Mouse (Mus musculus) v-Abl transformed pro-B cells (cell line): ENCODE data around the gene Slf1.

Experiments used
- in situ Hi-C, 2 experiments: fragments of 400-800 bp; cut with MboI; formaldehyde crosslinking; loops; one replicate each; pipeline ENCODE4 v1.15.1; 2025; ENCODE audit not compliant: unreplicated experiment in 2 of 2

Slf1 gene

DNA sequence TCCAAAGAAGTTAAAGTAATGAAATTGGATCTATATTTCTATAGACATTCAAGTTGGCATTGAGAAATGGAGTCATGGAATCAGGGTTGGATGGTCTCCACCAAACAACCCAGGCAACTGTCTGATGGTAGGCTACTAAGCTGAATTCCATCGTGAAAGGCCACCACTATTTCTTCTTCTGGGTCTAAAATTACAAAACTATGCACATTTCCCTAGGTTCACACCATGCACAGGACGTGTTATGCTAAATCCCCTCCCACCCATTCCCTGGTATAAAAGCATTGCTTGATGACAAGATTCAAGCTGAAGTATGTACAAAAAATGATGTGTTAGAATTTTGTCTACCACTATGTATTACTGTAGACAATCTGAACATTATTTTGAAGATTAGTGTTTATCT is 116.4 kb downstream of the Slf1 start:
- in situ Hi-C loops = no loop called here

DNA sequence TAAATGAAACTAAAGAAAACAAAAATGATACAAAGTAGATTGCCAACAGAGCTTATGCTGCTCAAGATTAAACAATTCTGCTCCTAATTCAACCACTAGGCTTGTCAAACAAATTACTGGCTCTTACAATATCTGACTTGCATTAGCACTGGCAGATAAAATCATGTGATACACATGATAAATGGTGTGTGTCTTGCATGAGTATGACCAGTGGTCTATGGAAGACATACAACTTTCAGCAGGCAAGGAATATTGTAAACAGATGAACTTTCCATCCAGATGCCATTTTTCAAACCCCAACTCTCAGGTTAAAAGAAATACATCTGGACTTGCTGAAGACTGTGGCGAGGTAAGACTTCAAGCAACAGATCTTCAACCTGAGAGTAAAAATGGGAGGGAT is 131.6 kb downstream of the Slf1 start:
- in situ Hi-C loops = no loop called here

DNA sequence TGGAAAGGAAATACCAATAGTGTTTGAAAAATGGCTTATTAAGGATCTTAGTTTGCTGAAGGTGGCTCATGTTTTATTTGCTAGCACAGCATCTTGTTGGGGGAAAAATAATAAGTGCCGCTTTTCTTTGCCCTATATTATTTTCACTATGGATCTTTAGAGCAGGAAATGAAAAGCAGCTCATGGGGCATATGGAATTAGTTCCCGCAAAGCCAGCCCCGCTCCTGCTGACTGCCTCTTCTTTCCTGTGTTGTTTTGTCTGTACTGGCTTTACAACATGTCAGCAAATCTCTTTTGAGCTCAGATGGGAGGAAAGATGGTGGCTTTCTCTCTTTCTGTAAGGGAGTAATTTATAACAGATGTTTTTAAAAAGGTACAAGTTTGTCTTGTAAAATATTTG is 132.6 kb downstream of the Slf1 start:
- in situ Hi-C loops = no loop called here
